Mouse (Mus musculus) embryonic facial prominence, embryonic 12.5 days (tissue): ENCODE results near the gene Sult1e1. TPM values are rescaled to one million over a fixed set of nuclear protein-coding genes. Genes with fewer than 3 reads are reported as not detected.

Experiments
- ATAC-seq: fragments of 200-750 bp; cut with Nextera tagmentation; 2 replicates; pipeline ENCODE4 v1.8.0; 2017; ENCODE audit not compliant: insufficient number of reproducible peaks, insufficient read depth, low FRiP score, low TSS enrichment
- H3K27ac ChIP-seq: fragments of 300-500 bp; sonication (generic); 2 replicates; pipeline ENCODE4 v1.5.1; 2016; ENCODE audit warnings: mild to moderate bottlenecking
- H3K27me3 ChIP-seq: fragments of 300-500 bp; sonication (generic); 2 replicates; pipeline ENCODE4 v1.6.1; 2016; ENCODE audit warnings: mild to moderate bottlenecking, moderate library complexity
- H3K36me3 ChIP-seq: fragments of 300-500 bp; sonication (generic); 2 replicates; pipeline ENCODE4 v1.6.1; 2016; ENCODE audit warnings: mild to moderate bottlenecking
- H3K4me1 ChIP-seq: fragments of 300-500 bp; sonication (generic); 2 replicates; pipeline ENCODE4 v1.6.1; 2016
- H3K4me2 ChIP-seq: fragments of 300-500 bp; sonication (generic); replicated peaks from 2 replicates; pipeline ENCODE4 v1.6.1; 2016; ENCODE audit warnings: mild to moderate bottlenecking, moderate library complexity
- H3K4me3 ChIP-seq: fragments of 300-500 bp; sonication (generic); 2 replicates; pipeline ENCODE4 v1.5.1; 2016; ENCODE audit warnings: mild to moderate bottlenecking
- H3K9ac ChIP-seq: fragments of 300-500 bp; sonication (generic); 2 replicates; pipeline ENCODE4 v1.6.1; 2016; ENCODE audit warnings: mild to moderate bottlenecking, moderate library complexity
- H3K9me3 ChIP-seq: fragments of 300-500 bp; sonication (generic); 2 replicates; pipeline ENCODE4 v1.6.1; 2016; ENCODE audit warnings: mild to moderate bottlenecking, moderate library complexity
- WGBS: fragments of 180-500 bp; shearing (Covaris S2); methylation state at CpG from one replicate; pipeline ENCODE4 v1.1.7; 2016; 5-methylcytosine and 5-hydroxymethylcytosine counted together
- polyA plus RNA-seq: library from polyadenylated mRNA; unstranded; fragments of >200 nt; fragmentation: Nextera tagmentation; extraction: Ambion mirVana; gene quantifications from 2 replicates; pipeline ENCODE4 v1.2.1, GENCODE M21; 2016

Sult1e1 gene
- polyA plus RNA-seq, result 3.5 and 4.3 TPM in 2 replicates

- H3K9me3 ChIP-seq, result no peaks in the 10 kb centered on the region
- no peak within 1 kb of the TSS for H3K9ac ChIP-seq
- H3K4me3 ChIP-seq, result no peak within 1 kb of the TSS
- 71% methylated on average over 5 of the region's 5 CpGs for WGBS
- no peak within 1 kb of the TSS for H3K27ac ChIP-seq
- H3K4me1 ChIP-seq, result no peaks in the 10 kb centered on the region
- H3K27me3 ChIP-seq, result no peaks in the 10 kb centered on the region
- H3K4me2 ChIP-seq, result no peak within 1 kb of the TSS
- no peaks in the 10 kb centered on the region for H3K36me3 ChIP-seq
- ATAC-seq, result no peak
Observed at GRCm38 (mm10) chr5:87591494-87591893, at the start of gene Sult1e1. TSS of gene Sult1e1 (minus strand) at chr5:87591594.

GRCm38 (mm10) chr5:87622681-87623080 lies 31.3 kb upstream of the Sult1e1 start:
- Histone ChIP-seq H3K9ac (no peak overlapping the region), H3K36me3 (no peaks in the 10 kb centered on the region), H3K4me2 (no peak overlapping the region), H3K27me3 (no peaks in the 10 kb centered on the region), H3K9me3 (no peaks in the 10 kb centered on the region), H3K4me3 (no peak overlapping the region), H3K4me1 (no peaks in the 10 kb centered on the region), H3K27ac (no peak overlapping the region)
- no peak for ATAC-seq

GRCm38 (mm10) chr5:87615128-87615390 lies 23.7 kb upstream of the Sult1e1 start:
- Histone ChIP-seq H3K27ac (no peak overlapping the region), H3K27me3 (no peaks in the 10 kb centered on the region), H3K36me3 (no peaks in the 10 kb centered on the region), H3K4me2 (no peak overlapping the region), H3K4me3 (no peak overlapping the region), H3K9ac (no peak overlapping the region), H3K9me3 (no peaks in the 10 kb centered on the region), H3K4me1 (no peaks in the 10 kb centered on the region)
- no peak for ATAC-seq
- WGBS, result 89% methylated on average over 2 of the region's 2 CpGs

- no peak overlapping the region for H3K4me3 ChIP-seq
- no peak overlapping the region for H3K9ac ChIP-seq
- H3K36me3 ChIP-seq, result no peaks in the 10 kb centered on the region
- no peaks in the 10 kb centered on the region for H3K27me3 ChIP-seq
- no peak overlapping the region for H3K27ac ChIP-seq
- H3K4me2 ChIP-seq, result no peak overlapping the region
- H3K9me3 ChIP-seq, result no peaks in the 10 kb centered on the region
- no peak for ATAC-seq
- no peaks in the 10 kb centered on the region for H3K4me1 ChIP-seq
Observed at GRCm38 (mm10) chr5:87614364-87615127, 23.2 kb upstream of the Sult1e1 start.

GRCm38 (mm10) chr5:87601018-87601417 lies 9.6 kb upstream of the Sult1e1 start:
- no peak overlapping the region for H3K4me3 ChIP-seq
- H3K36me3 ChIP-seq, result no peaks in the 10 kb centered on the region
- H3K27ac ChIP-seq, result no peak overlapping the region
- H3K9me3 ChIP-seq, result no peaks in the 10 kb centered on the region
- 81% methylated on average over 3 of the region's 3 CpGs for WGBS
- no peaks in the 10 kb centered on the region for H3K4me1 ChIP-seq
- H3K9ac ChIP-seq, result no peak overlapping the region
- H3K4me2 ChIP-seq, result no peak overlapping the region
- no peak for ATAC-seq
- H3K27me3 ChIP-seq, result no peaks in the 10 kb centered on the region

GRCm38 (mm10) chr5:87597891-87598290 lies 6.5 kb upstream of the Sult1e1 start:
- H3K27me3 ChIP-seq, result no peaks in the 10 kb centered on the region
- H3K4me1 ChIP-seq, result no peaks in the 10 kb centered on the region
- H3K27ac ChIP-seq, result no peak overlapping the region
- no peaks in the 10 kb centered on the region for H3K36me3 ChIP-seq
- no peak for ATAC-seq
- no peak overlapping the region for H3K4me2 ChIP-seq
- no peak overlapping the region for H3K9ac ChIP-seq
- 73% methylated on average over 2 of the region's 2 CpGs for WGBS
- H3K9me3 ChIP-seq, result no peaks in the 10 kb centered on the region
- H3K4me3 ChIP-seq, result no peak overlapping the region

- H3K4me3 ChIP-seq, result no peak overlapping the region
- H3K27me3 ChIP-seq, result no peaks in the 10 kb centered on the region
- no peak for ATAC-seq
- no peak overlapping the region for H3K9ac ChIP-seq
- no peak overlapping the region for H3K27ac ChIP-seq
- no peaks in the 10 kb centered on the region for H3K9me3 ChIP-seq
- no peak overlapping the region for H3K4me2 ChIP-seq
- WGBS, result 91% methylated on average over 2 of the region's 2 CpGs
- no peaks in the 10 kb centered on the region for H3K36me3 ChIP-seq
- no peaks in the 10 kb centered on the region for H3K4me1 ChIP-seq
Observed at GRCm38 (mm10) chr5:87589916-87590315, 1.5 kb downstream of the Sult1e1 start.

GRCm38 (mm10) chr5:87580389-87580788 lies 11.0 kb downstream of the Sult1e1 start:
- Histone ChIP-seq H3K36me3 (no peaks in the 10 kb centered on the region), H3K4me1 (no peaks in the 10 kb centered on the region), H3K27me3 (no peaks in the 10 kb centered on the region), H3K4me3 (no peak overlapping the region), H3K27ac (no peak overlapping the region), H3K9ac (no peak overlapping the region), H3K9me3 (no peaks in the 10 kb centered on the region), H3K4me2 (no peak overlapping the region)
- ATAC-seq, result no peak
- 76% methylated on average over 1 of the region's 1 CpGs for WGBS

GRCm38 (mm10) chr5:87574174-87574573 lies 17.2 kb downstream of the Sult1e1 start:
- 40% methylated on average over 1 of the region's 1 CpGs for WGBS
- no peaks in the 10 kb centered on the region for H3K9me3 ChIP-seq
- no peak overlapping the region for H3K9ac ChIP-seq
- no peak overlapping the region for H3K27ac ChIP-seq
- H3K4me2 ChIP-seq, result no peak overlapping the region
- H3K4me3 ChIP-seq, result no peak overlapping the region
- no peak for ATAC-seq
- no peaks in the 10 kb centered on the region for H3K27me3 ChIP-seq
- H3K36me3 ChIP-seq, result no peaks in the 10 kb centered on the region
- H3K4me1 ChIP-seq, result peaks cover 3% of the 10 kb centered on the region; the same call in 1 of the 2 replicates

- no peaks in the 10 kb centered on the region for H3K27me3 ChIP-seq
- no peaks in the 10 kb centered on the region for H3K9me3 ChIP-seq
- H3K9ac ChIP-seq, result no peak overlapping the region
- no peak for ATAC-seq
- peak overlapping the region; percentile 15; the same call in 1 of the 2 replicates for H3K4me2 ChIP-seq
- H3K36me3 ChIP-seq, result no peaks in the 10 kb centered on the region
- no peak overlapping the region for H3K4me3 ChIP-seq
- 0 out of 2 replicates have a peak overlapping the region, but pooled peaks have one; percentile 23 for H3K27ac ChIP-seq
- WGBS, result 20% methylated on average over 5 of the region's 5 CpGs
- peaks cover 3% of the 10 kb centered on the region; the same call in 1 of the 2 replicates for H3K4me1 ChIP-seq
Observed at GRCm38 (mm10) chr5:87573490-87573889, 17.9 kb downstream of the Sult1e1 start.

- 62% methylated on average over 6 of the region's 6 CpGs for WGBS
Observed at GRCm38 (mm10) chr5:87572781-87573180, 18.6 kb downstream of the Sult1e1 start.

GRCm38 (mm10) chr5:87568845-87569244 lies 22.5 kb downstream of the Sult1e1 start, which contains the start of gene Sult1d1:
TSS of gene Sult1d1 (minus strand) at chr5:87569027.
- Histone ChIP-seq H3K27me3 (no peaks in the 10 kb centered on the region), H3K27ac (no peak within 1 kb of the TSS), H3K4me2 (no peak within 1 kb of the TSS), H3K4me1 (peaks cover 3% of the 10 kb centered on the region; the same call in 1 of the 2 replicates), H3K9me3 (no peaks in the 10 kb centered on the region), H3K9ac (no peak within 1 kb of the TSS), H3K4me3 (no peak within 1 kb of the TSS), H3K36me3 (no peaks in the 10 kb centered on the region)
- WGBS, result 82% methylated on average over 5 of the region's 5 CpGs
- ATAC-seq, result no peak

More at GRCm38 (mm10) chr5:87572781-87573180, 18.6 kb downstream of the Sult1e1 start:
- no peak for ATAC-seq
- no peak overlapping the region for H3K27ac ChIP-seq
- no peaks in the 10 kb centered on the region for H3K9me3 ChIP-seq
- H3K4me1 ChIP-seq, result peaks cover 3% of the 10 kb centered on the region; the same call in 1 of the 2 replicates
- no peaks in the 10 kb centered on the region for H3K36me3 ChIP-seq
- H3K4me2 ChIP-seq, result no peak overlapping the region
- no peak overlapping the region for H3K4me3 ChIP-seq
- no peak overlapping the region for H3K9ac ChIP-seq
- no peaks in the 10 kb centered on the region for H3K27me3 ChIP-seq
